Mouse (Mus musculus): Measurements from ENCODE around the gene Marf1. TPM values are rescaled to one million over a fixed set of nuclear protein-coding genes. Genes with fewer than 3 reads are reported as not detected.

Marf1 gene
- polyA plus RNA-seq, 1 experiment = 8.2 TPM

DNA sequence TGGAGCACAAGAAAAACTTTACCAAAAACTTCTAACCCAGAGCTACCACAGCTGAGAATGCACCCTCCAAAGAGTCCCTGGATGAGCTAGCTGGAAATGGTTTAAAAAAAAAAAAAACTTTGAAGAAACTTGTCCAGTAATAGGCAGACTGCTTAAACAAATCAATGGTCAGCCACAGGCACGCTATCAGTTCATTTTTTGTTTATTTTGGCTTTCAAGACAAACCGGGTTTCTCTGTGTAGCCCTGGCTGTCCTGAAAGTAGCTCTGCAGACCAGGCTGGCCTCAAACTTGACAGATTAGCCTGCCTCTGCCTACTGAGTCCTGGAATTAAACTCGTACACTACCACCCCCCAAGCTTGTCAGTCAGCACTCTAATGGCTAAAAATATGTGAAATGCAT is 19.9 kb downstream of the Marf1 start:
- TF ChIP-seq E2F4 (IDR thresholded peaks at IDR 0.05; ENCODE audit: insufficient read depth) = no peak
- no peak for TF ChIP-seq SRF (IDR thresholded peaks at IDR 0.05; ENCODE audit: control insufficient read depth, insufficient read length, low read depth)
- TF ChIP-seq MAX (IDR thresholded peaks at IDR 0.05; ENCODE audit: low read depth) = no peak
- no peak for TF ChIP-seq TCF3 (IDR thresholded peaks at IDR 0.05; ENCODE audit: insufficient read length, low read depth)
- TF ChIP-seq USF1 (IDR thresholded peaks at IDR 0.05; ENCODE audit: low read depth) = no peak
- no peak for TF ChIP-seq POLR2AphosphoS2 (IDR thresholded peaks at IDR 0.05; ENCODE audit: insufficient read length, low read depth)
- no peak for TF ChIP-seq POLR2A (IDR thresholded peaks at IDR 0.05; ENCODE audit: insufficient read length, low read depth)
- no peak for TF ChIP-seq TCF12 (IDR thresholded peaks at IDR 0.05; ENCODE audit: insufficient read depth, poor library complexity, severe bottlenecking)
- Histone ChIP-seq H3K4me2 (ENCODE audit: low read depth) (no peak overlapping the region), H3ac (ENCODE audit: control insufficient read depth, insufficient read length) (no peak overlapping the region), H3K27me3 (ENCODE audit: control insufficient read depth, insufficient read depth, insufficient read length) (no peaks in the 10 kb centered on the region), H3K79me2 (ENCODE audit: control insufficient read depth, insufficient read depth) (no peaks in the 10 kb centered on the region), H3K4me3 (no peak overlapping the region), H3K36me3 (ENCODE audit: control insufficient read depth, insufficient read depth) (peaks cover 48% of the 10 kb centered on the region)

DNA sequence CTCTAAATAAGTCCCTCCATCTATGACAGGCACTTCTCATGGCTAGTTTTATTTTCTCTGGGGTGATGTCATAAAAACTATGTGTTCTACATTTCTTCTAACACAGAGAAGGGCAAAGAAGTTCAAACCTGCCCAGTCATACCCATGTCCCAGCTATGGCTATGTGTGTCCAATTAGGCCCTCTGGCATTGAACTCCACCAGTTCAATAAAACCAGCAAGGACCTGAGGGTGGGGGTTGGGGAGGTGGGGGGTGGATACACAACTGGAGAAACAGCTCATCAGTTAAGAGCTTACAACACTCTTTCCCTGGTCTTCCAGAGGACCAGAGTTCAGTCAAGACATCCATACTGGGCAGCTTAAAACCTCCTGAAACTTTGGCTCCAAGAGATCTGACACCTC is 24.0 kb downstream of the Marf1 start:
- Histone ChIP-seq H3K27me3 (ENCODE audit: control insufficient read depth, insufficient read depth, insufficient read length) (no peaks in the 10 kb centered on the region), H3K79me2 (ENCODE audit: control insufficient read depth, insufficient read depth) (no peaks in the 10 kb centered on the region), H3K4me3 (no peak overlapping the region), H3ac (ENCODE audit: control insufficient read depth, insufficient read length) (no peak overlapping the region), H3K4me2 (ENCODE audit: low read depth) (no peak overlapping the region), H3K36me3 (ENCODE audit: control insufficient read depth, insufficient read depth) (peaks cover 60% of the 10 kb centered on the region)
- TF ChIP-seq REST (IDR thresholded peaks at IDR 0.05; ENCODE audit: insufficient read depth, insufficient read length) = no peak
- no peak for TF ChIP-seq TCF12 (IDR thresholded peaks at IDR 0.05; ENCODE audit: insufficient read depth, poor library complexity, severe bottlenecking)
- TF ChIP-seq SRF (IDR thresholded peaks at IDR 0.05; ENCODE audit: control insufficient read depth, insufficient read length, low read depth) = no peak
- no peak for TF ChIP-seq E2F4 (IDR thresholded peaks at IDR 0.05; ENCODE audit: insufficient read depth)
- TF ChIP-seq TCF3 (IDR thresholded peaks at IDR 0.05; ENCODE audit: insufficient read length, low read depth) = no peak
- TF ChIP-seq POLR2A (IDR thresholded peaks at IDR 0.05; ENCODE audit: insufficient read length, low read depth) = no peak
- TF ChIP-seq POLR2AphosphoS2 (IDR thresholded peaks at IDR 0.05; ENCODE audit: insufficient read length, low read depth) = no peak
- no peak for TF ChIP-seq USF1 (IDR thresholded peaks at IDR 0.05; ENCODE audit: low read depth)
- TF ChIP-seq CEBPB (IDR thresholded peaks at IDR 0.05; ENCODE audit: insufficient read depth, poor library complexity, severe bottlenecking) = no peak
- TF ChIP-seq MAX (IDR thresholded peaks at IDR 0.05; ENCODE audit: low read depth) = no peak
- no peak for TF ChIP-seq MYOG (IDR thresholded peaks at IDR 0.05; ENCODE audit: control insufficient read depth in 1 of 3, insufficient read depth in 1 of 3, insufficient read length in 2 of 3, low read depth in 2 of 3)
- TF ChIP-seq MYOD1 (IDR thresholded peaks at IDR 0.05; ENCODE audit: control insufficient read depth in 1 of 3, insufficient read length in 2 of 3, low read depth in 2 of 3) = no peak

DNA sequence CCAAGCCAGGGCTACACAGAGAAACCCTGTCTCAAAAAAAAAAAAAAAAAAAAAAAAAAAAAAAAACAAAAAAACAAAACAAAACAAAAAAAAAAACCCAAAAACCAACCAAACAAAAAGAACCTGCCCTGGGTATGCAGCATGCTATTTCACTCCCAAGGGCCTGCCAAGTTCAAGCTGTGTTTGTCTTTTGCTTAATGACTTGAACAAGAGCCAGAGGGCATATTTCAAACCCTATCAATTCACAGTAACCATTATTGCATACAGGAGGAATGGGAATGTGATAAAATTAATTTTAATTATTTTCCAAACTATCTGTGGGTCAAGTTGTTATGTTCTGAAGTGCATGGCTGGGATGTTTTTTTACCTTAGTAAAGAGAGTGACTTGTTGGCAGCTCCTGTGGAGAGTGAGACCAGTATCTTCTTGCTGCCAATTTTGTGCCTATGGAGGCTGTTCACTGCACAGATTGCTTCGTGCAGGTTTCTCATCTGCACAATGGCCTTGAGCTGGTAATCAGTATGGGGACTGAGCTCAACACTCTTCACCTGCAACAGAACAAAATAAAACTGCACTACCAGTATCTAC is 25.1 kb downstream of the Marf1 start:
- H3K79me2 ChIP-seq (ENCODE audit: control insufficient read depth, insufficient read depth) = no peaks in the 10 kb centered on the region
- H3K4me3 ChIP-seq = no peak overlapping the region
- H3K4me2 ChIP-seq (ENCODE audit: low read depth) = no peak overlapping the region
- peaks cover 56% of the 10 kb centered on the region for H3K36me3 ChIP-seq (ENCODE audit: control insufficient read depth, insufficient read depth)
- no peaks in the 10 kb centered on the region for H3K27me3 ChIP-seq (ENCODE audit: control insufficient read depth, insufficient read depth, insufficient read length)
- H3ac ChIP-seq (ENCODE audit: control insufficient read depth, insufficient read length) = no peak overlapping the region
- TF ChIP-seq SRF (IDR thresholded peaks at IDR 0.05; ENCODE audit: control insufficient read depth, insufficient read length, low read depth) (no peak), CEBPB (IDR thresholded peaks at IDR 0.05; ENCODE audit: insufficient read depth, poor library complexity, severe bottlenecking) (no peak), MYOG (IDR thresholded peaks at IDR 0.05; ENCODE audit: control insufficient read depth in 1 of 3, insufficient read depth in 1 of 3, insufficient read length in 2 of 3, low read depth in 2 of 3) (no peak), MAX (IDR thresholded peaks at IDR 0.05; ENCODE audit: low read depth) (no peak), REST (IDR thresholded peaks at IDR 0.05; ENCODE audit: insufficient read depth, insufficient read length) (no peak), TCF3 (IDR thresholded peaks at IDR 0.05; ENCODE audit: insufficient read length, low read depth) (no peak), TCF12 (IDR thresholded peaks at IDR 0.05; ENCODE audit: insufficient read depth, poor library complexity, severe bottlenecking) (no peak), MYOD1 (IDR thresholded peaks at IDR 0.05; ENCODE audit: control insufficient read depth in 1 of 3, insufficient read length in 2 of 3, low read depth in 2 of 3) (no peak), USF1 (IDR thresholded peaks at IDR 0.05; ENCODE audit: low read depth) (no peak), POLR2AphosphoS2 (IDR thresholded peaks at IDR 0.05; ENCODE audit: insufficient read length, low read depth) (no peak), E2F4 (IDR thresholded peaks at IDR 0.05; ENCODE audit: insufficient read depth) (no peak)

DNA sequence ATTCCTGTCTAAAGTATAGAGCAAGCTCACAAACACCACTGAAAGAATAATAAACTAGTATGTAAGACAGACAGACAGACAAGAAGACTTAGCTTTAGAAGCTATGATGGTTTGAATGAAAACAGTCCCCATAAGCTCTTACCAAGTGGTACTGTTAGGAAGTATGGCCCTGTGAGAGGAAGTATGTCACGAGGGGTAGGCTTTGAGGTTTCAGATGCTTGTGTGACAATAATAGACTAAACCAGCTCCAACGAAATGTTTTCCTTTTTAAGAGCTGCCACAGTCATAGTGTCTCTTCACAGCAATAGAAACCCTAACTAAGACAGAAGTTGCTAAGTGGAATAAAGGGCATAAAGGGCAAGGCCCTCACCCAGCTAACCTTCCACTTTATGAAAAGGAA is 28.1 kb downstream of the Marf1 start:
- H3K27me3 ChIP-seq (ENCODE audit: control insufficient read depth, insufficient read depth, insufficient read length) = no peaks in the 10 kb centered on the region
- peaks cover 43% of the 10 kb centered on the region for H3K36me3 ChIP-seq (ENCODE audit: control insufficient read depth, insufficient read depth)
- H3K4me3 ChIP-seq = no peak overlapping the region
- no peak for TF ChIP-seq MAX (IDR thresholded peaks at IDR 0.05; ENCODE audit: low read depth)
- TF ChIP-seq SRF (IDR thresholded peaks at IDR 0.05; ENCODE audit: control insufficient read depth, insufficient read length, low read depth) = no peak
- no peak for TF ChIP-seq MYOD1 (IDR thresholded peaks at IDR 0.05; ENCODE audit: control insufficient read depth in 1 of 3, insufficient read length in 2 of 3, low read depth in 2 of 3)
- no peak for TF ChIP-seq E2F4 (IDR thresholded peaks at IDR 0.05; ENCODE audit: insufficient read depth)
- TF ChIP-seq POLR2AphosphoS2 (IDR thresholded peaks at IDR 0.05; ENCODE audit: insufficient read length, low read depth) = no peak
- TF ChIP-seq TCF3 (IDR thresholded peaks at IDR 0.05; ENCODE audit: insufficient read length, low read depth) = no peak
- TF ChIP-seq POLR2A (IDR thresholded peaks at IDR 0.05; ENCODE audit: insufficient read length, low read depth) = no peak
- no peak for TF ChIP-seq TCF12 (IDR thresholded peaks at IDR 0.05; ENCODE audit: insufficient read depth, poor library complexity, severe bottlenecking)
- TF ChIP-seq USF1 (IDR thresholded peaks at IDR 0.05; ENCODE audit: low read depth) = no peak
- TF ChIP-seq REST (IDR thresholded peaks at IDR 0.05; ENCODE audit: insufficient read depth, insufficient read length) = no peak
- TF ChIP-seq MYOG (IDR thresholded peaks at IDR 0.05; ENCODE audit: control insufficient read depth in 1 of 3, insufficient read depth in 1 of 3, insufficient read length in 2 of 3, low read depth in 2 of 3) = no peak
- no peak for TF ChIP-seq CEBPB (IDR thresholded peaks at IDR 0.05; ENCODE audit: insufficient read depth, poor library complexity, severe bottlenecking)
- H3ac ChIP-seq (ENCODE audit: control insufficient read depth, insufficient read length) = no peak overlapping the region
- no peak overlapping the region for H3K4me2 ChIP-seq (ENCODE audit: low read depth)
- no peaks in the 10 kb centered on the region for H3K79me2 ChIP-seq (ENCODE audit: control insufficient read depth, insufficient read depth)

Data from myocyte (in vitro differentiated cells).